9 mouse cellular contexts compared by ENCODE assay signal in genomic region chr4:152446178-152446577, GRCm38 (mm10). TPM values are rescaled to one million over a fixed set of nuclear protein-coding genes. Genes with fewer than 3 reads are reported as not detected.
DNase-seq lines count a peak whose midpoint lies in the region; ATAC-seq and TF ChIP-seq lines count a peak whose summit lies in the region.
"Had no signal": no experiment of that assay in that cellular context is flagged by ENCODE, and none has a peak within 500 bp of the region (broad histone marks: within the 10 kb centered on the region; RNA-seq: fewer than 3 reads in every experiment).

No protein-coding gene starts in this region.

- WGBS in forebrain, embryonic 13.5 days: 87% methylated on average over 10 of the region's 10 CpGs
- WGBS in forebrain, embryonic 14.5 days: 86% methylated on average over 10 of the region's 10 CpGs
- WGBS in bone marrow, adult 2 months: 11% methylated on average over 10 of the region's 10 CpGs

- H3K27ac ChIP-seq in forebrain, embryonic 13.5 days: no peak overlapping the region; the same call in 1 of the 2 replicates
- no peak overlapping the region for H3K27ac ChIP-seq in forebrain, embryonic 14.5 days (ENCODE audit: low read depth, low read length)
- peak overlapping the region; percentile 90 for H3K27ac ChIP-seq in bone marrow, adult 2 months (ENCODE audit: control insufficient read depth, insufficient read depth, low read depth, low read length, poor library complexity)
- H3K27ac ChIP-seq: hindbrain, embryonic 15.5 days had no signal

- no peaks in the 10 kb centered on the region for H3K27me3 ChIP-seq in forebrain, embryonic 13.5 days
- H3K27me3 ChIP-seq in forebrain, embryonic 14.5 days (replicated peaks; ENCODE audit: control insufficient read depth, insufficient read depth, low read length): no peaks in the 10 kb centered on the region
- H3K27me3 ChIP-seq: hindbrain, embryonic 15.5 days had no signal

- no peak for ATAC-seq in forebrain, embryonic 13.5 days
- no peak for ATAC-seq in forebrain, embryonic 14.5 days

- peak overlapping the region; percentile 16; the same call in 1 of the 2 replicates for H3K9ac ChIP-seq in forebrain, embryonic 13.5 days
- H3K9ac ChIP-seq in forebrain, embryonic 14.5 days (ENCODE audit: low read length): no peak overlapping the region
- H3K9ac ChIP-seq: hindbrain, embryonic 15.5 days had no signal

- peak; percentile 33; the same call in 1 of the 2 replicates for TF ChIP-seq POLR2A in bone marrow, adult 2 months (IDR thresholded peaks at IDR 0.05; ENCODE audit: borderline replicate concordance, control insufficient read depth, low read depth, low read length)

- TF ChIP-seq CTCF in bone marrow, adult 2 months (IDR thresholded peaks at IDR 0.05; ENCODE audit: control insufficient read depth, insufficient read depth, low read length): no peak

- H3K4me3 ChIP-seq in forebrain, embryonic 13.5 days: no peak overlapping the region
- no peak overlapping the region for H3K4me3 ChIP-seq in forebrain, embryonic 14.5 days (ENCODE audit: low read depth, low read length)
- H3K4me3 ChIP-seq in bone marrow, adult 2 months (replicated peaks; ENCODE audit: control insufficient read depth, low read depth, low read length): peak overlapping the region; percentile 63
- H3K4me3 ChIP-seq: hindbrain, embryonic 15.5 days had no signal

- DNase-seq in forebrain, embryonic 14.5 days (ENCODE audit: low spot score): no peak
- peak; percentile 36 for DNase-seq in lung, postnatal 10 days
- DNase-seq in spleen, postnatal 4 days (ENCODE audit: low spot score in 2 of 2): peak; percentile 62 to 77
- DNase-seq in left cerebral cortex, postnatal 4 days: no peak
- no peak for DNase-seq in adrenal gland, adult (ENCODE audit: inconsistent age in 2 of 2, low spot score in 1 of 2)
- DNase-seq in left cerebral cortex, postnatal 36 days (ENCODE audit: low spot score in 2 of 2): no peak

- H3K4me1 ChIP-seq in forebrain, embryonic 13.5 days: 0 out of 2 replicates have a peak, but pooled peaks cover 3% of the 10 kb centered on the region
- no peaks in the 10 kb centered on the region for H3K4me1 ChIP-seq in forebrain, embryonic 14.5 days (ENCODE audit: control insufficient read depth, insufficient read depth, low read length)
- peaks cover 10% of the 10 kb centered on the region for H3K4me1 ChIP-seq in bone marrow, adult 2 months (ENCODE audit: control insufficient read depth, insufficient read depth, low read length)
- H3K4me1 ChIP-seq: hindbrain, embryonic 15.5 days had no signal

- no peaks in the 10 kb centered on the region for H3K36me3 ChIP-seq in forebrain, embryonic 13.5 days (ENCODE audit: poor library complexity, severe bottlenecking)
- no peaks in the 10 kb centered on the region for H3K36me3 ChIP-seq in forebrain, embryonic 14.5 days (ENCODE audit: control insufficient read depth, insufficient read depth, low read length)
- H3K36me3 ChIP-seq: hindbrain, embryonic 15.5 days had no signal

- H3K9me3 ChIP-seq in forebrain, embryonic 13.5 days (replicated peaks): no peaks in the 10 kb centered on the region
- H3K9me3 ChIP-seq in forebrain, embryonic 14.5 days (replicated peaks; ENCODE audit: control insufficient read depth, low read length): no peaks in the 10 kb centered on the region
- H3K9me3 ChIP-seq: hindbrain, embryonic 15.5 days had no signal

- intact Hi-C loops in left cerebral cortex, postnatal 4 days (cut with DNase I): no loop called here
- intact Hi-C loops in left cerebral cortex, postnatal 36 days (cut with DNase I): no loop called here

- no peak overlapping the region for H3K4me2 ChIP-seq in forebrain, embryonic 13.5 days
- no peak overlapping the region for H3K4me2 ChIP-seq in forebrain, embryonic 14.5 days (ENCODE audit: low read length)
- H3K4me2 ChIP-seq: hindbrain, embryonic 15.5 days had no signal

RNA-seq across cellular contexts. Expression of gene Nphp4, which starts 30.3 kb away (rescaled TPM):
- 4.4 and 5.2 TPM in 2 replicates for polyA plus RNA-seq in forebrain, embryonic 13.5 days (2015; fragmentation: Nextera tagmentation; extraction: Ambion mirVana)
- 3.6 and 4.4 TPM in 2 replicates for polyA plus RNA-seq in forebrain, embryonic 14.5 days (2014; fragmentation: Nextera tagmentation; extraction: Ambion mirVana)
- polyA plus RNA-seq in bone marrow, adult 2 months (2011; ENCODE audit: insufficient read depth, insufficient read length, low replicate concordance, missing spikeins): 0.65 TPM in 1 of 2 replicates, not detected in the other
- 10 to 100 TPM; 10.5 to 12.1 TPM for total RNA-seq in left cerebral cortex, postnatal 4 days (2021)
- 10 to 100 TPM; 18.2 to 20.3 TPM for total RNA-seq in left cerebral cortex, postnatal 36 days (2021)

RNA-seq across cellular contexts. Expression of gene Kcnab2, which starts 31.5 kb away (rescaled TPM):
- polyA plus RNA-seq in forebrain, embryonic 13.5 days (2015; fragmentation: Nextera tagmentation; extraction: Ambion mirVana): 12.2 and 13.1 TPM in 2 replicates
- polyA plus RNA-seq in forebrain, embryonic 14.5 days (2014; fragmentation: Nextera tagmentation; extraction: Ambion mirVana): 11.2 and 13.4 TPM in 2 replicates
- polyA plus RNA-seq in bone marrow, adult 2 months (2011; ENCODE audit: insufficient read depth, insufficient read length, low replicate concordance, missing spikeins): 12.9 and 38.7 TPM in 2 replicates
- total RNA-seq in left cerebral cortex, postnatal 4 days (2021): 10 to 100 TPM; 35.0 to 43.6 TPM
- total RNA-seq in left cerebral cortex, postnatal 36 days (2021): 100 to 1,000 TPM; 380 to 388 TPM

Comparison
In these comparisons a context has a peak if more than half of its experiments do, and no peak if none do; other contexts are left out.
1. DNase-seq: peak in lung, postnatal 10 days (single experiment) and spleen, postnatal 4 days (2 of 2); none in forebrain, embryonic 14.5 days (single experiment), left cerebral cortex, postnatal 4 days (single experiment), adrenal gland, adult (0 of 2) and left cerebral cortex, postnatal 36 days (0 of 2).